Mouse (Mus musculus) layer of hippocampus, adult 11-12 months (tissue): ENCODE results near the gene Rhobtb1.

Experiments
- DNase-seq: peaks from one replicate; pipeline ENCODE4 v3.0.0; 2022; ENCODE audit warnings: low spot score

Gene Rhobtb1

DNA sequence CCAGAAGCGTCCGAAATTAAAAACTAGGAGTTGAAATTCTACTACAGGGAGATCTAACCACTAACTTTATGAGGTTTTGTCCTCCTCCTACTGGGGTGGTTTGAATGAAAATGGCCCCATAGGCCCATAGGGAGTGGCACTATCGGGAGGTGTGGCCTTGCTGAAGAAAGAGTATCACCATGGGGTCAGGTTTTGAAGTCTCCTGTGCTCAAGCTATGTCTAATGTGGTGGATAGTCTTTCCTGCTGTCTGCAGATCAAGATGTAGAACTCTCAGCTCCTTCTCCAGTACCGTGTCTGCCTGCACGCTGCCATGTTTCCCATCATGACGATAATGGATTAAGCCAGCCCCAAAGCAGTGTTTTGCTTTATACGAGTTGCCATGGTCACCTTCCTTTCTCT is 173.6 kb downstream of the Rhobtb1 start:
- no peak for DNase-seq

DNA sequence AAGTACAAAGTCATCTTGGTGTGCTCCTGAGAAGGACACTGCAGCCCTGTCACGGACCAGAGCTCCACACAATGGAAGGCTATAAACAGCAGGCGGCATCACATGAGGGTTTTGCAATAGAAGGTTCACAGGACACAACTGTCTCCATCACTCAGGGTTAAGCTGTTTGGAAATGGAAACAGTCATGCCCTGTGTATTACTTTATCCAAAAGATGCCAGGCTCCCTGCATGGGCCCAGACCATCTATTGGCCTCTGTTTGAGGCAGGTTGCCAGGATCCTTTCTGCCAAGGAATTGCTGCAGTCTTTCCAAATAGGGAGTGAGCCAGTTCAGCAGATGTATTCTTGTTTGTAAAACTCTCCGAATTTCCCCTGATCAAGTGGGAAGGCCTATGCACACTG is 175.2 kb downstream of the Rhobtb1 start:
- DNase-seq = peak; percentile 41

DNA sequence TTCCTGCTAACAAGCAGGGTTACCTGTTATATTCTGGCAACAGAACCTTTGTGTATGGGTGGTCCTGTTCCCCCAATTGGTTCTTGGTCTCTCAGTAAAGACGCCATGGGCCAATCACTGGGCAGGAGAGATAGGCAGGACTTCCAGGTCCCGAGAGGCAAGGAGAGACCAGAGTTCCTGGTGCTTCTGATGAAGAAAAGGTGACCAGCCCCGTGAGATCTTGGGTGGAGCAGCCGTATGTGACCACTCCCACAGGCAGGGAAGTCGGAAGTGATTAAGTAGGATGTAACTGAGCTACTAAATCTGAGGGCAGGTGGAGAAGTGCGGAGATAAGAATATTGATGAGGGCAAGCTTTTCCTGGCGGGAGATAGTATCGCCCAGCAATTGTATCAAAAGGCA is 176.1 kb downstream of the Rhobtb1 start:
- DNase-seq = no peak

DNA sequence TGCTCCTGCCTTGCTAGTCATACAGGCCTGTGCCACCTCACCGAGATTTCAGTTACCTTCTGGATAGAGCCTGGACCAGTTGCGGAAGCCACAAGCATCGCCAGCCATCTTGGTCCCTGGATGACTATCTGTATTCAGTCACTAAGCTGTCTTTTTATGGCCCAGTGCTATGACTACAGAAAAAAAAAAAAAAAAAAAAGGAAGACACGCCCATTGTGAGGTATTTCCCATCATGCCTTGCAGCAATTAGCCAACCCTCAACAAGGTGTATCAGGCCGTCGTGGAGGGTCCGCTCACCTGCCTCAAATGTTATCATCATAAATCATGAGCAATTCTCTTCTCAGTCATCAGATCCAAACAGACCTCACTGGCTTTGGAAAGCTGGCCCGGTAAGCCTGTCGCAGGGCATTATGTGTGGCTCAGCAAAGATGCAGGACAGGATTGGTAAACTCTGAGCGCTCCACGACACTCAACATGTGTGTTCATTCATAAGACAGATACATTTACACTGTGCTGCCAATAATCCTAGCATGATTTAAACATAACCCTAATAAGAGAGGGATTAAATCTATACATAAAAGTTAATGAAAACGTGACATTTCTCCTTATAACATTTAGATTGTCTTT is 176.9 kb downstream of the Rhobtb1 start:
- DNase-seq = no peak

DNA sequence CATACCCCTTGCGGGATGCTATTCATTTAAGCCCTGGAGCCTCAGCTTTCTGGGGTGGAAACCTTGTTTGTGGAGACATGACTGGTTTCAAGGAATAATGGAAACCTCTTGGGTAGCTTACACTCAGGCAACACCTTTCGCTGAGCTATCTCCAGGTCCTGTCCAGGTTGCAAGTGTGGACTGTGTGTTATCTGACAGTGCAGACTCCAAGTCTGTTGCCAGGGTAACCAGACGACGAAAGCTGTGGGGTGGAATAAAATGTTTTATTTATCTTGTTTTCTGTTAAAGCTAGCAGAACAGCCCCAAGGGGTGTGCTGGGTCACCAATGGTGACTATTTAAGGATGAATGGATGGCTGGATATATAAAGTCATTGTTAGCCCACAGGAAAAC is 177.4 kb downstream of the Rhobtb1 start:
- no peak for DNase-seq

DNA sequence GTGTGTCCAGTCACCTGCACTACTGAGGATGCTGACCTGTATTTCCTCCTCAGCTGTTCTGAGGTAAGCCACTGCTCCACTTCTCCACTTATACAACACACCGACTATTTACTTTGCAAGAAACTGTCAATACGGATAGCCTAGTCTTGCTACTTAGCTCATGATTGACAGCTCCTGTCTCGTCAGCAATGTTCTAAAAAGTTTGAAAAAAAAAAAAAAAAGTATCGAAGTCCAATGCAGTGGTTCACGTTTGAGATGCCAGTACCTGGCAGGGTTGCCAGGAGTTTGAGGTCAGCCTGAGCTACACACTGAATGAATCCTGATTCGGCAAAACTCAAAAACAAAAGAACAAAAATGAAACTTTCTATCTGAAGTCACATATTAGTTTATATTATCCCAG is 180.0 kb downstream of the Rhobtb1 start:
- DNase-seq = no peak

DNA sequence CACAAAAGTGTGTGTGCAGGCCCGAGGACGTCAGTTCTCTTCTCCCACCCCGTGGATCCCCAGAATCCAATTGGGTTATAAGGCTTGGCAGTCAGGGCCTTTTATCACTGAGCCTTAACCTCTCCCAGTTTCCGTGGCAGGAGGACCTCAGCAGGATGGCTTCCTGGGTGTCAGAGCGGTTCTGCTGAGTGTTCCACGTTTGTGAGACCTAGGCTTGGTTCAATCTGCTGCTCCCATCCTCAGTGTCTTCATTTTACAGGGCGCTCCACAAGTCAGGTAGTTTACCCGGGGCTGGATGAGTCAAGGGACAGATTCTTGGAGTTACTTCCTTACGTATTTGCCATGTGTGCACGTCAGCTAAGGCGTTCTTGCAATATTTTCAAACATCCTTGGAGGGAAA is 182.0 kb downstream of the Rhobtb1 start:
- no peak for DNase-seq

DNA sequence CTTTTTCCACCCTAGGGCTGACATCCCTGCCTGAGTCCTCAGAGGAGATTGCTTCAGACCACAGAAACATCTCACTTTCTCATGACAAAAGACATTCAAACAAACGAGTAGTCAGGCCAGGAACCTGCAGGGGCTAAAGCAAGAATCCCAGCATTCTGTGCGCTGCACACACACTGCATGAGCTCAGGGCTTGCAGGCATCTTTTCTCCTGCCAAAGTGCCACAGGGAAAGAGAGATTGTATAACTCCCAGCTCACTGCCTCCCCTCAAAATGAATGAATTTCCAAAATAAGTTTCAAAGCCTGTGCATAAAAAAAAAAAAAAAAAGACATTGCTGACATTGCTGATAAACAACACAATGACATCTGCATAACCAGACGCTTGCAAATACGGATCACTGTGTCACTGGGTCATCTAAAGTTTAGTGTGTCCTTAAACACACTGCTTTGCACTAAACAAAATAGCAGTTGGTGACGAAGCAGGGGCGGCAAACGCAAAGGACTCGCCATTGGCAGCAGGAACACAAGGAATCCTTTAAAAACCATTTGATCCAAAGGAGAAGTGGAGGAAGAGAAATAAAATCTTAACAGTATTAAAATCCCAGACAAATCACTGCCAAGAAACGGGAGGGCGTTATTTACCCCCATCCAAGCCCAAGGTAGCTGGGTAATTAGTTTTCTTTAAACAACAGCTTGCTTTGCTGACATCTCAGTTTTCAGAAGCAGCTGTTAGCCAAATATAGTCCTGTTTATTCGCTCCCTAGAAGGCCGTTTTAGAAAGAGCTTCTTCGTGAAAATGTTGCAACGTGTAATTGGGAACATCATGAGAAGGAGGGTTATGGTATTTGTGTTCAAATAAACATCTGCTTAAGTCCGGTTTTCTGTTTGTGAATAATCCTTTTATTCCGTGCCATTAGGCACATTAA is 183.3 kb downstream of the Rhobtb1 start:
- no peak for DNase-seq

DNA sequence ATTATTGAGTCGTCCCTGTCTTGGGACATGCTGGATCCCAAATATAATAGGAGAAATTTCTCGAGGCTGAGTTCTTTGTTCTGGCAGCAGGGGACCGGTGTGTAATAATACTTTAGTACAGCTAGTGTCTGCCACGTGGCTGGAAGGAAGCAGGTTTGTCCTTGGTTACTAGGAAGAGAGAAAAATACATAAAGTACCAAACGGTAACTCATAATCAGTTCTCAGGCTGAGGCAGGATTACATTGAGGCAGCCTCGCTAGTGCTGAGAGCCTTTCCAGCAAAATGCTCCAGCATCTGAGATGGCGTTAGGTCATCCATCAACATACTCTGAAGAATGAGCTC is 183.9 kb downstream of the Rhobtb1 start:
- no peak for DNase-seq

DNA sequence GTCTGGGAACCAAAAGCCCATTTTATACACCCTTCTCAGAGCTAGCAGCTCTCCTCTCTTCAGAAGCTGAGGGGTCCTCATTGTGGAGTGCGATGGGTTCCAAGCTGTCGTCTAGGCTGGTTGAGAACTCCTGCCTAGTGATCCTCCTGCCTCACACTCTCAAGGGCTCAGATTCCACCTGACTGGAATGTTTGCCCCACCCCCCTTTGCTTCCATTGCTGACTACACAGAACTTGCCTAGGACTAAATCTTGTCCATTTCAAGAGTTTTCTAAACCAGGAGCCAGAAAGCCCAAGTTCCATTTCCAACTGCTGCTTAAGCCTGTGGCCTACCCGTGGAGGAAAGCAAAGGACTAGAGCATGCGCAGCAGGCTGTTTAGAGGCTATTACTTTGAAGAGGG is 184.4 kb downstream of the Rhobtb1 start:
- no peak for DNase-seq

DNA sequence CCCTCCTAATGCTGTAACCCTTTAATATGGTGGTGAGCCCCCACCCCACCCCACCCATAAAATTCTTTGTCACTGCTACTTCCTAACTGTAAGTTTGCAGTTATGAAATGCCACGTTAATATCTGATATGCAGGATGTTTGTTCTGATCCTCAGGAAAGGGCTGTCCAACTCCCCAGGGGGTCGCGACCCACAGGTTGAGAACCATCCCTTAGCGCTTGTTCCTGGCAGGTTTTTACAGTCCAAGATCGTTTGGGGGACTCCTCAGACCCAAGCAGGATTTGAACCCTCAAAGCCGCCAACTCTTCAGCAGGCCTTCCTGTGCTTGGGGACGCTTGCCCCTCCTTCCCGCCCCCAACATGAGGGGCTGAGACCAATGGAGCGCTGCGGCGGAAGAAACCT is 185.0 kb downstream of the Rhobtb1 start:
- DNase-seq = no peak

DNA sequence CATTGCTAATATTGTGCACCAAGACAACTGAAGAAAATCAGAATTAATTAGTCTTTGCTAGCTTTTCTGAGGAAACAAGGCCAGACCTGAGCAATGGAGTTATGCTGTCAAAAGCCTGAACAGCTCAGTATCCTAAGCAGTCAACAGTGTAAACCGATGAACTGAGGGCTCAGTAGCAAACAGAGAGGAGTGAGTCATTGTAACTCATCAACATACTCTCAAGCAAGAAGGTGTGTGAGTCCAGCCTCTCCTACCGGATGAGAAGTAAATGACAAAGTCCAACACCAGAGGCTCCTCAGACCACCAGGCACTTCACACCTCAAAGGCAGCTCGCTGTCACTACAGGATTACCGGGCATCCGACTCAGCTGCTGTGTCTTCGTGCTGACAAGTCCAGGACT is 188.8 kb downstream of the Rhobtb1 start:
- no peak for DNase-seq
